Mouse (Mus musculus) ES-Bruce4 (cell line): ENCODE results near the gene Inpp4b.

Source experiments
- CTCF ChIP-seq: IDR thresholded peaks from one replicate; pipeline ENCODE4 v1.8.1; 2011; ENCODE audit warnings: low read depth, low read length
- EP300 ChIP-seq: IDR thresholded peaks from 2 replicates; pipeline ENCODE4 v1.6.1; 2011; ENCODE audit warnings: low read depth, low read length; ENCODE audit not compliant: insufficient read depth
- POLR2A ChIP-seq: IDR thresholded peaks from one replicate; pipeline ENCODE4 v1.8.1; 2011; ENCODE audit warnings: low read length; ENCODE audit not compliant: insufficient read depth

DNA sequence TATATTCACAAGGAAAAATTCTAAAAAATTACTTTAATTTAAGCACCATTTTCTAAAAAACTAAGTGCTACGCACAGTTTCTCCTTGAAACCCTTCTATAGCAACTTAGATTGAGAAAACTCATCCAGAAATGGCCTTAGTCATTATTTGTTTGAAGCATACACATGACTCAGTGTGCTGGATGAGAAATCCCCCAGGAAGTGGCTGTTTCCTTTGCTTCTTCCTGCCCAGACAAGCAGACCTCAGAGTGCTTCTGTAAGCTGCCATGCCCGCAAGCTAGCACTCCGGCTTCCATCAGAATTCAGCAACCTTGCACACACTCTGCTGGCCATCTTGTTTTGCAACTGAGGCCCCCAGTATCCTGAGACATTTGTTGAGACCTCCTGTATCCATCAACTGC is 414.3 kb downstream of the Inpp4b start:
- TF ChIP-seq EP300 = no peak
- TF ChIP-seq POLR2A = no peak
- TF ChIP-seq CTCF = no peak
